Mouse (Mus musculus) forebrain, embryonic 15.5 days (tissue): ENCODE results near the gene Ing2. TPM values are rescaled to one million over a fixed set of nuclear protein-coding genes. Genes with fewer than 3 reads are reported as not detected.

Experiments
- ATAC-seq: fragments of 200-750 bp; cut with Nextera tagmentation; replicated peaks from 2 replicates; pipeline ENCODE4 v1.8.0; 2017; ENCODE audit warnings: mild to moderate bottlenecking, moderate TSS enrichment, moderate library complexity
- H3K27ac ChIP-seq: fragments of 300-500 bp; sonication (generic); replicated peaks from 2 replicates; pipeline ENCODE4 v1.5.1; 2015; ENCODE audit warnings: mild to moderate bottlenecking, inconsistent platforms
- H3K27me3 ChIP-seq: fragments of 300-500 bp; sonication (generic); 2 replicates; pipeline ENCODE4 v1.6.1; 2015; ENCODE audit warnings: inconsistent platforms
- H3K36me3 ChIP-seq: fragments of 300-500 bp; sonication (generic); 2 replicates; pipeline ENCODE4 v1.6.1; 2015; ENCODE audit warnings: mild to moderate bottlenecking, inconsistent platforms
- H3K4me1 ChIP-seq: fragments of 300-500 bp; sonication (generic); 2 replicates; pipeline ENCODE4 v1.6.1; 2015; ENCODE audit warnings: inconsistent platforms
- H3K4me2 ChIP-seq: fragments of 300-500 bp; sonication (generic); replicated peaks from 2 replicates; pipeline ENCODE4 v1.6.1; 2015; ENCODE audit warnings: mild to moderate bottlenecking, inconsistent platforms
- H3K4me3 ChIP-seq: fragments of 300-500 bp; sonication (generic); 2 replicates; pipeline ENCODE4 v1.5.1; 2015; ENCODE audit warnings: mild to moderate bottlenecking, inconsistent platforms
- H3K9ac ChIP-seq: fragments of 300-500 bp; sonication (generic); replicated peaks from 2 replicates; pipeline ENCODE4 v1.6.1; 2015; ENCODE audit warnings: mild to moderate bottlenecking, inconsistent platforms
- H3K9me3 ChIP-seq: fragments of 300-500 bp; sonication (generic); 2 replicates; pipeline ENCODE4 v1.6.1; 2016; ENCODE audit warnings: inconsistent platforms
- WGBS: fragments of 180-500 bp; shearing (Covaris S2); methylation state at CpG from one replicate; pipeline ENCODE4 v1.1.7; 2015; ENCODE audit warnings: mixed read lengths; 5-methylcytosine and 5-hydroxymethylcytosine counted together
- polyA plus RNA-seq: library from polyadenylated mRNA; unstranded; fragments of >200 nt; fragmentation: Nextera tagmentation; extraction: Ambion mirVana; gene quantifications from 2 replicates; pipeline ENCODE4 v1.2.1, GENCODE M21; 2015

Gene Ing2
- polyA plus RNA-seq, 1 experiment from 2014 or later, result 8.3 TPM

DNA sequence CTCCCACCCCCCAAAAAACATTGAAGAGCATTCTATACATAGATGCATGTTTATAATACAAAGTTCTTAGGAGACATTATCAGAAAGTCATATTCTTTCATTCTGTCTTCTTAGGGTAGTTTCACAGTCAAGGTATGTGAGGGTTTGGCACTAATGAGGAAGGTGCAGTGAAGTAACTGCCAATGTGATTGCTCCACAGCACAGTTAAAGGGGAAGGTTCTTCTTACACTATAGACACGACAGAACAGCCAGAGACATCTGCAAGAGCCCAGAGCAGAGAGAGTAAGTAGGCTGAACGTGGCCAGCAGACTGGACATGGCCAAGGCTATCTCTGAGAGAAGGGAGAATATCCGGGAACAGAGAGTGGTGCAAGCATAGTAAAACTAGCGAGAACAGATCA lies 38.2 kb downstream of the Ing2 start:
- ATAC-seq, result no peak
- Histone ChIP-seq H3K9me3 (no peaks in the 10 kb centered on the region), H3K4me3 (no peak overlapping the region), H3K27me3 (no peaks in the 10 kb centered on the region), H3K36me3 (no peaks in the 10 kb centered on the region), H3K4me1 (no peaks in the 10 kb centered on the region), H3K27ac (no peak overlapping the region), H3K9ac (no peak overlapping the region), H3K4me2 (no peak overlapping the region)
- WGBS, result 66% methylated on average over 4 of the region's 4 CpGs

DNA sequence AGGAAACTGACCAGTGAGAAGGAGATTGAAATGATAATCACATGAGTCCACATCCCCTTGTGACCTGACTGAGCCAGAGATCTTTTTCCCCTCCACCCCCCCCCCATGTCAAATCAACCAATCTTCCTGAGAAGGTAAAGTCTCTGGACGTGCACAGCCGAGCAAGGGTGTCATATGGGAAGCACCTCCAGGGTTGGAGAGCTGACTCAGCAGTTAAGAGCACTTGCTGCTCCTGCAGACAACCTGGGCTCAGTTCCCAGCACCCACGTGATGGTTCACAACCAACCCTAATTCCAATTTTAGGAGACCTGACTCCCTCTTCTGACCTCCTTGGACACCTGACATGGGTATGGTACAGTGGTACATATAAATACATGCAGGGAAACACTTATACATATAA lies 39.3 kb downstream of the Ing2 start:
- H3K4me2 ChIP-seq, result no peak overlapping the region
- WGBS, result 76% methylated on average over 3 of the region's 3 CpGs
- no peaks in the 10 kb centered on the region for H3K36me3 ChIP-seq
- H3K27ac ChIP-seq, result no peak overlapping the region
- no peak for ATAC-seq
- H3K4me3 ChIP-seq, result no peak overlapping the region
- H3K9ac ChIP-seq, result no peak overlapping the region
- H3K4me1 ChIP-seq, result no peaks in the 10 kb centered on the region
- H3K27me3 ChIP-seq, result no peaks in the 10 kb centered on the region
- no peaks in the 10 kb centered on the region; the same call in 1 of the 2 replicates for H3K9me3 ChIP-seq

DNA sequence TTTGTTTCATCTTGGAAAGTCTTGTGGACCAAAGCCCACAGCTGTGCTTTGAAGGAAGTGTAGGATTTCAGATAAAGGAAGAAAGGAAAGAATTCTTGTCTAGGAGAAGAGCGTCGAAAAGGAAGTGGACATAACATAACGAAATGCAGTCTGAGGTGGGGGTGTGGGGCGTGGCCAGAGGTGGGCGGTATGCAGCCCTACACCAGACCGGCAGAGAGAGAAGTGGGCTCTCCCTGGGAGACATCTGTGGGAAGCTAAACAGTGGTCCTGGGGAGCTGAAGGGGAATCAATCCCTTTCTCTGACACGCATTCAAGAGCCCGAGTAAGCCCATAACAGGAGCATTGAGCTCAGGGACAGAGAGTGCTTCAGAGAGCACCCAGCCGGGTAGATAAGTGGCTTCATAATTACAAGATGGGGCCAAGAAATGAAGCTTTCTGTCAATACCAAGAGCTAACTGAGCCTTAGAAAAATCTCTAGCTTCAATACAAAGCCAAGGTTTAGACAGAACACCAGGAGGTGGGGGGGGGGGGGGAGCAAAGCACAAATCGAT lies 40.5 kb downstream of the Ing2 start:
- ATAC-seq, result no peak
- no peak overlapping the region for H3K4me2 ChIP-seq
- no peaks in the 10 kb centered on the region for H3K4me1 ChIP-seq
- H3K9me3 ChIP-seq, result no peaks in the 10 kb centered on the region; the same call in 1 of the 2 replicates
- H3K27me3 ChIP-seq, result no peaks in the 10 kb centered on the region
- no peak overlapping the region for H3K4me3 ChIP-seq
- WGBS, result 42% methylated on average over 10 of the region's 10 CpGs
- no peak overlapping the region for H3K9ac ChIP-seq
- no peak overlapping the region for H3K27ac ChIP-seq
- no peaks in the 10 kb centered on the region for H3K36me3 ChIP-seq

- H3K36me3 ChIP-seq, result no peaks in the 10 kb centered on the region
- no peaks in the 10 kb centered on the region for H3K4me1 ChIP-seq
- H3K4me3 ChIP-seq, result no peak overlapping the region
- H3K27ac ChIP-seq, result no peak overlapping the region
- no peak overlapping the region for H3K9ac ChIP-seq
- no peak overlapping the region for H3K4me2 ChIP-seq
- no peaks in the 10 kb centered on the region for H3K27me3 ChIP-seq
- no peak for ATAC-seq
- 96% methylated on average over 1 of the region's 1 CpGs for WGBS
- no peaks in the 10 kb centered on the region for H3K9me3 ChIP-seq
These were observed 54.2 kb downstream of the Ing2 start for GRCm38 (mm10) chr8:47621144-47621543.

Other genes with a start within 250 kb of the Ing2 start
- gene Stox2, start 229.2 kb downstream of the Ing2 start, polyA plus RNA-seq, result 47.2 and 51.9 TPM in 2 replicates
- 38.7 and 41.6 TPM in 2 replicates for gene Trappc11, start 142.1 kb downstream of the Ing2 start, polyA plus RNA-seq
- 39.4 and 42.3 TPM in 2 replicates for gene Rwdd4a, start 141.9 kb downstream of the Ing2 start, polyA plus RNA-seq
- 46.1 and 46.2 TPM in 2 replicates for gene Cdkn2aip, start 38.4 kb upstream of the Ing2 start, polyA plus RNA-seq
- not detected in 2 replicates for gene Cldn24, start 146.6 kb upstream of the Ing2 start, polyA plus RNA-seq
- not detected in 2 replicates for gene Cldn22, start 148.9 kb upstream of the Ing2 start, polyA plus RNA-seq